Mouse (Mus musculus): ENCODE measurements around the gene Clec2e. TPM values are rescaled to one million over a fixed set of nuclear protein-coding genes. Genes with fewer than 3 reads are reported as not detected.

Gene Clec2e
- polyA plus RNA-seq, 1 experiment, result 0.15 TPM

DNA sequence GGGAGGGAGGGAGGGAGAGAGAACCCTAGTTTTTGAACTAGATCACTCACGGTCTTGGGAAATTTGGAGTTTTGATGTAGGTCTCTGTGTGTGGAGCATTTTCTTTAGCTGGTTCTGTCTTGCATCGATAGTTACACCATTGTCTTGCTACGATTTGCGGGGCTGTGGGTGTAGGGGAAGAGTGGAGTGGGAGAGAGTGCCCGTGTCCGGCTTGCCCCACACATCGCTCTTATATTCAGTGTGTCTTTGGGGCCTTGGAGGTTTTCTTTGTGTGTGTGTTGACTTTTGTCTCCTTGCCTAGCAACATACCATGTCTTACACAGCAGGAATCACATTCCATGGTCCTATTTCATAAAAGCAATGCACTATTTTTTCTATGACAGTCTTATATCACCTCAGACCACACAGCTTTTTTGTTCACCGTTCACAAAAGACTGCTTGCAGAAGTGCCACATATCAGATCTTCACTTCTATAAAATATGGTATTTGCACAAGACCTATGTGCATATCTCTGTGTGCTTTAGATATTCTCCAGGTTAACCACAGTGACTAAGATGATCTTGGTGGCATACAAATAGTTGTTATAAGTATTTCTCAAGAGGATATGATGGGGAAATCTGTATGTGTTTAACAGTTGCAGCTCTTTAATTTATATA, 51.0 kb downstream of the Clec2e start:
- Histone ChIP-seq H3K4me1 (replicated peaks; ENCODE audit: control insufficient read depth, insufficient read depth, low read length) (peaks cover 7% of the 10 kb centered on the region), H3K27ac (ENCODE audit: control insufficient read depth, insufficient read depth, low read length) (no peak overlapping the region), H3K27me3 (ENCODE audit: control insufficient read depth, insufficient read depth, low read length) (no peaks in the 10 kb centered on the region), H3K4me3 (ENCODE audit: control insufficient read depth, insufficient read depth, low read length) (no peak overlapping the region), H3K36me3 (ENCODE audit: control insufficient read depth, insufficient read depth, low read length) (no peaks in the 10 kb centered on the region)
- DNase-seq, result no peak
- TF ChIP-seq CTCF (IDR thresholded peaks at IDR 0.05; ENCODE audit: borderline replicate concordance, control insufficient read depth, extremely low read depth, insufficient read depth, low read length, poor library complexity), result no peak
- TF ChIP-seq POLR2A (IDR thresholded peaks at IDR 0.05; ENCODE audit: control insufficient read depth, extremely low read depth, insufficient read depth, low read length, poor library complexity), result no peak
- WGBS, result 21% methylated on average over 8 of the region's 8 CpGs

DNA sequence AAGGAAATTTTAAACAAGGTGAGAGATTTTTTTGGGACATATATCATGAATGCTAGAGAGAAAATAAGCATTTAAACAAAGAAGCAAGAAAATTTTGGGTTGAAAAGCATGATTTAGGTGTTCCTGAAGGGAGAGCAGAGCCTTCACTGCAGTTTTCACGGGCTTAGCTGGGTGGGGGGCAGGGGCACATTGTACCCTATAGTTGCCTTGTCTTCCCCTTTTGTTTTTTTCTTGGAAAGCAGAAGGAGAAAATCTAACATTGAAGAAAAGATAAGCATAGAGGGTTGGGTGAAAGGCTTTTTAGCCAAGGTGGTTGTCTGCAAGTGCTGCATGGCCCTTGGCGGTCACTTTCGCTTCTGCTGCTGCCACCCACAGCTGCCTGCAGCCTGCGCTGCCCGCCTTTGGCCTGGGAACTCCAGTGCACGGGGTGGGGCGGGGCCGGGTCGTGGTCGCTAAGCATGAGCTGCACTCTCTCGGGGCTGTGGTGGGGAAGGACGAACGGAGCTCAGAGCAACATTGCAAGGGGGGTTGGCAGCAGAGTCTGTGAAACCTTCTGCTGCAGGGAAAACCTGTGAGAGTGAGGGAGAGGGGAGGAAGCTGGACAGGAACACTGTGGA, 51.7 kb downstream of the Clec2e start:
- WGBS, result under 1% methylated on average over 13 of the region's 13 CpGs
- H3K4me1 ChIP-seq (replicated peaks; ENCODE audit: control insufficient read depth, insufficient read depth, low read length), result peaks cover 10% of the 10 kb centered on the region

DNA sequence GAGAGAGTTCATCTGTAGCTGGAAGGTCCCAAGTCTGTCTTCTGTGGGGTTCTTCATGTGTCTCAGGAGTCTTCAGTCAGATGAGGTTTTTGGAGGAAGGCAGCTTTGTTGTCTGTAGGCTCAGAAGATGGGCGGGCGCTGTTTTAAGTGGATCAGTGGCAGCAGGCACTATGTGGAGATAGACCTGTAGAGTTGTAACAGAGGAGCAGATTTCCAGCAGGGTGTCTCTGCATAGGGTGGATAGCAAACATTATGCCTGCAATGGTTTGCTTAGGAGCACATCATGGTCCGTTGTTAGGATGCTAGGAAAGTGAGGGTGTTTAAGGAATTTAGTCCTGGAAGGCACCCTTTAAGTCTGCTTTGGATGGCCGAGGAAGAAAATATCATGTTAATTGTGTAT, 52.3 kb downstream of the Clec2e start:
- Histone ChIP-seq H3K27ac (ENCODE audit: control insufficient read depth, insufficient read depth, low read length) (no peak overlapping the region), H3K36me3 (ENCODE audit: control insufficient read depth, insufficient read depth, low read length) (no peaks in the 10 kb centered on the region), H3K4me1 (replicated peaks; ENCODE audit: control insufficient read depth, insufficient read depth, low read length) (peaks cover 11% of the 10 kb centered on the region), H3K4me3 (ENCODE audit: control insufficient read depth, insufficient read depth, low read length) (no peak overlapping the region), H3K27me3 (ENCODE audit: control insufficient read depth, insufficient read depth, low read length) (no peaks in the 10 kb centered on the region)
- TF ChIP-seq POLR2A (IDR thresholded peaks at IDR 0.05; ENCODE audit: control insufficient read depth, extremely low read depth, insufficient read depth, low read length, poor library complexity), result no peak
- TF ChIP-seq CTCF (IDR thresholded peaks at IDR 0.05; ENCODE audit: borderline replicate concordance, control insufficient read depth, extremely low read depth, insufficient read depth, low read length, poor library complexity), result no peak
- WGBS, result 37% methylated on average over 4 of the region's 4 CpGs
- DNase-seq, result no peak

More for the DNA sequence above, 51.7 kb downstream of the Clec2e start:
- TF ChIP-seq CTCF (IDR thresholded peaks at IDR 0.05; ENCODE audit: borderline replicate concordance, control insufficient read depth, extremely low read depth, insufficient read depth, low read length, poor library complexity), result no peak
- peak; percentile 47 for DNase-seq
- Histone ChIP-seq H3K27ac (ENCODE audit: control insufficient read depth, insufficient read depth, low read length) (no peak overlapping the region), H3K27me3 (ENCODE audit: control insufficient read depth, insufficient read depth, low read length) (no peaks in the 10 kb centered on the region), H3K36me3 (ENCODE audit: control insufficient read depth, insufficient read depth, low read length) (no peaks in the 10 kb centered on the region), H3K4me3 (ENCODE audit: control insufficient read depth, insufficient read depth, low read length) (peak overlapping the region; percentile 33)

DNA sequence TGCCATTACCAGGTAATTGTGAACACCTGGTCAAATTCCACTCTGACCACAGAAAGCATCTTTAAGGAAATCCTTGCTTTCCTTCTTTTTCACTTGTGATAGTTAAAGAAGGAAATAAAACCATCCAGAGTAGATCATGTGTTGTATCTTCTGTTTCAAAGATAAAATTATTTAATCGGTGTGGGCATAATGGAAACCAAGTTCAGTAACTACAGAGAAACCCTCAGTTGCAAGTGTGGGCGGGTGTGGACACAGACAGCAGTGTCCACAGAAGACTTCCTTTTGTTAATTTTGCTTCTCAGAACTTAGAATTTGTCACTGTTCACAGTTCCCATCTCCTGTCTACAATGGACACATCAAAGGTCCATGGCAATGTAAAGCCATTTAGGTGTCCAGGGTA, 55.1 kb downstream of the Clec2e start, which contains the start of gene Klrb1f:
Gene Klrb1f, plus strand, starts transcription at position 301 of the 400 bp plus-strand sequence.
- DNase-seq, result no peak
- Histone ChIP-seq H3K27me3 (ENCODE audit: control insufficient read depth, insufficient read depth, low read length) (no peaks in the 10 kb centered on the region), H3K4me1 (replicated peaks; ENCODE audit: control insufficient read depth, insufficient read depth, low read length) (peaks cover 11% of the 10 kb centered on the region), H3K27ac (ENCODE audit: control insufficient read depth, insufficient read depth, low read length) (no peak within 1 kb of the TSS), H3K4me3 (ENCODE audit: control insufficient read depth, insufficient read depth, low read length) (no peak within 1 kb of the TSS), H3K36me3 (ENCODE audit: control insufficient read depth, insufficient read depth, low read length) (no peaks in the 10 kb centered on the region)
- TF ChIP-seq POLR2A (IDR thresholded peaks at IDR 0.05; ENCODE audit: control insufficient read depth, extremely low read depth, insufficient read depth, low read length, poor library complexity) (no peak), CTCF (IDR thresholded peaks at IDR 0.05; ENCODE audit: borderline replicate concordance, control insufficient read depth, extremely low read depth, insufficient read depth, low read length, poor library complexity) (no peak)
- WGBS, result 84% methylated on average over 2 of the region's 2 CpGs

DNA sequence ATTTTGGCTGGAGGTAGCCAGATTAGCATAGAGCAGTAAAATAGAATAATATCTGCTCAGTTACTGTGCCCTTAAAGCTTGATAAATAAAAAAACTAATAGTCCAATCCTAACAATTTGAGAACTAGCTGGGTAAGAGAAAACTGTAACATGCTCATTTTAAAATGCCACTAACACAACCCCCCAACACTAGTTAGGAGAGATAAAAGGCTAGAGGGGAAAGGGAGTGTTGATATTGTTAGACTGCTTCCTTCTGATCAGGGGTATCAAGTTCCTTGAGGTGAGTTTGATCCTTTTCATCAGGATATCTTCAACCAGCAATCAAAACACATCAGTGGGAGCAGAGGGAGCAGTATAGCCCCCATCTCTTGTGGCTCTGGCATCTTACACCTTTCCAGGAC, 58.2 kb downstream of the Clec2e start:
- no peak overlapping the region for H3K4me3 ChIP-seq (ENCODE audit: control insufficient read depth, insufficient read depth, low read length)
- H3K27ac ChIP-seq (ENCODE audit: control insufficient read depth, insufficient read depth, low read length), result no peak overlapping the region
- H3K36me3 ChIP-seq (ENCODE audit: control insufficient read depth, insufficient read depth, low read length), result no peaks in the 10 kb centered on the region
- no peak for DNase-seq
- no peak for TF ChIP-seq CTCF (IDR thresholded peaks at IDR 0.05; ENCODE audit: borderline replicate concordance, control insufficient read depth, extremely low read depth, insufficient read depth, low read length, poor library complexity)
- no peak for TF ChIP-seq POLR2A (IDR thresholded peaks at IDR 0.05; ENCODE audit: control insufficient read depth, extremely low read depth, insufficient read depth, low read length, poor library complexity)
- peaks cover 8% of the 10 kb centered on the region for H3K4me1 ChIP-seq (replicated peaks; ENCODE audit: control insufficient read depth, insufficient read depth, low read length)
- H3K27me3 ChIP-seq (ENCODE audit: control insufficient read depth, insufficient read depth, low read length), result no peaks in the 10 kb centered on the region

Other genes starting within 250 kb of the Clec2e start
- 9.6 and 12.1 TPM in 2 replicates for gene Clec2i, start 213.3 kb downstream of the Clec2e start, polyA plus RNA-seq (2012; rRNA removed)
- 17.8 and 18.6 TPM in 2 replicates for gene BC035044, start 209.8 kb downstream of the Clec2e start, polyA plus RNA-seq (2012; rRNA removed)
- 0.13 and 0.35 TPM in 2 replicates for gene Clec2g, start 166.5 kb downstream of the Clec2e start, polyA plus RNA-seq (2012; rRNA removed)
- 0.64 and 1.0 TPM in 2 replicates for gene Klrb1f, start 55.0 kb downstream of the Clec2e start, polyA plus RNA-seq (2012; rRNA removed)
- 43.1 and 91.5 TPM in 2 replicates for gene Clec2d, start 79.7 kb upstream of the Clec2e start, polyA plus RNA-seq (2012; rRNA removed)
- gene Cd69, start 174.5 kb upstream of the Clec2e start, polyA plus RNA-seq (2012; rRNA removed), result 18.0 and 22.0 TPM in 2 replicates
- gene 4922502D21Rik, start 230.9 kb upstream of the Clec2e start, polyA plus RNA-seq (2012; rRNA removed), result 0.10 and 0.15 TPM in 2 replicates
- gene Clec12a, start 241.8 kb upstream of the Clec2e start, polyA plus RNA-seq (2012; rRNA removed), result 2.8 and 3.6 TPM in 2 replicates

Measured in thymus, adult 2 months (tissue).